Mouse (Mus musculus): Measurements from ENCODE around the gene Mall. TPM values are rescaled to one million over a fixed set of nuclear protein-coding genes. Genes with fewer than 3 reads are reported as not detected.

Gene Mall
- total RNA-seq, 2 experiments from 2014 or later, result not detected

Other genes with a start within 250 kb of the Mall start
- gene Kcnip3, start 207.8 kb downstream of the Mall start, total RNA-seq (2014; fragmentation: Nextera tagmentation), result not detected in 2 replicates
- gene Kcnip3, start 207.8 kb downstream of the Mall start, total RNA-seq (2017), result 0.15 TPM in 1 of 2 replicates, not detected in the other
- gene Prom2, start 188.5 kb downstream of the Mall start, total RNA-seq (2014; fragmentation: Nextera tagmentation), result not detected in 2 replicates
- gene Prom2, start 188.5 kb downstream of the Mall start, total RNA-seq (2017), result not detected in 2 replicates
- gene Zfp661, start 142.8 kb downstream of the Mall start, total RNA-seq (2014; fragmentation: Nextera tagmentation), result 4.5 and 6.5 TPM in 2 replicates
- 4.5 and 6.2 TPM in 2 replicates for gene Zfp661, start 142.8 kb downstream of the Mall start, total RNA-seq (2017)
- gene Mrps5, start 142.7 kb downstream of the Mall start, total RNA-seq (2014; fragmentation: Nextera tagmentation), result 74.2 and 98.4 TPM in 2 replicates
- 164 and 215 TPM in 2 replicates for gene Mrps5, start 142.7 kb downstream of the Mall start, total RNA-seq (2017)
- not detected in 2 replicates for gene Mal, start 73.2 kb downstream of the Mall start, total RNA-seq (2014; fragmentation: Nextera tagmentation)
- not detected in 2 replicates for gene Mal, start 73.2 kb downstream of the Mall start, total RNA-seq (2017)
- 19.2 and 19.3 TPM in 2 replicates for gene Nphp1, start 59.0 kb upstream of the Mall start, total RNA-seq (2014; fragmentation: Nextera tagmentation)
- gene Nphp1, start 59.0 kb upstream of the Mall start, total RNA-seq (2017), result 24.4 and 26.4 TPM in 2 replicates
- 30.9 and 33.7 TPM in 2 replicates for gene Mtln, start 62.6 kb upstream of the Mall start, total RNA-seq (2014; fragmentation: Nextera tagmentation)
- 50.0 and 59.6 TPM in 2 replicates for gene Mtln, start 62.6 kb upstream of the Mall start, total RNA-seq (2017)
- 36.4 and 51.6 TPM in 2 replicates for gene Bub1, start 101.9 kb upstream of the Mall start, total RNA-seq (2014; fragmentation: Nextera tagmentation)
- gene Bub1, start 101.9 kb upstream of the Mall start, total RNA-seq (2017), result 43.2 and 48.8 TPM in 2 replicates
- gene Acoxl, start 108.9 kb upstream of the Mall start, total RNA-seq (2014; fragmentation: Nextera tagmentation), result 0.87 TPM in 1 of 2 replicates, not detected in the other
- 0.75 TPM in 1 of 2 replicates, not detected in the other for gene Acoxl, start 108.9 kb upstream of the Mall start, total RNA-seq (2017)